Mouse (Mus musculus) kidney, embryonic 15.5 days (tissue): ENCODE data around the gene Myl6b. TPM values are rescaled to one million over a fixed set of nuclear protein-coding genes. Genes with fewer than 3 reads are reported as not detected.

Experiments used
- ATAC-seq: fragments of 200-750 bp; cut with Nextera tagmentation; replicated peaks from 2 replicates; pipeline ENCODE4 v1.8.0; 2017; ENCODE audit warnings: moderate TSS enrichment; ENCODE audit not compliant: low FRiP score
- H3K27ac ChIP-seq: fragments of 300-500 bp; sonication (generic); 2 replicates; pipeline ENCODE4 v1.5.1; 2015; ENCODE audit warnings: mild to moderate bottlenecking, inconsistent platforms
- H3K27me3 ChIP-seq: fragments of 300-500 bp; sonication (generic); 2 replicates; pipeline ENCODE4 v1.6.1; 2015; ENCODE audit warnings: inconsistent platforms
- H3K36me3 ChIP-seq: fragments of 300-500 bp; sonication (generic); 2 replicates; pipeline ENCODE4 v1.6.1; 2015; ENCODE audit warnings: inconsistent platforms
- H3K4me1 ChIP-seq: fragments of 300-500 bp; sonication (generic); 2 replicates; pipeline ENCODE4 v1.6.1; 2015; ENCODE audit warnings: inconsistent platforms
- H3K4me2 ChIP-seq: fragments of 300-500 bp; sonication (generic); 2 replicates; pipeline ENCODE4 v1.6.1; 2015; ENCODE audit warnings: moderate library complexity, mild to moderate bottlenecking, inconsistent platforms
- H3K4me3 ChIP-seq: fragments of 300-500 bp; sonication (generic); replicated peaks from 2 replicates; pipeline ENCODE4 v1.5.1; 2015; ENCODE audit warnings: mild to moderate bottlenecking, inconsistent platforms
- H3K9ac ChIP-seq: fragments of 300-500 bp; sonication (generic); 2 replicates; pipeline ENCODE4 v1.6.1; 2015; ENCODE audit warnings: mild to moderate bottlenecking, inconsistent platforms
- H3K9me3 ChIP-seq: fragments of 300-500 bp; sonication (generic); replicated peaks from 2 replicates; pipeline ENCODE4 v1.6.1; 2016; ENCODE audit warnings: inconsistent platforms
- WGBS: fragments of 180-500 bp; shearing (Covaris S2); methylation state at CpG from one replicate; pipeline ENCODE4 v1.1.7; 2015; ENCODE audit warnings: mixed read lengths; 5-methylcytosine and 5-hydroxymethylcytosine counted together
- polyA plus RNA-seq: library from polyadenylated mRNA; unstranded; fragments of >200 nt; fragmentation: Nextera tagmentation; extraction: Ambion mirVana; gene quantifications from 2 replicates; pipeline ENCODE4 v1.2.1, GENCODE M21; 2015

Gene Myl6b
- polyA plus RNA-seq, 1 experiment from 2014 or later = 4.2 TPM

DNA sequence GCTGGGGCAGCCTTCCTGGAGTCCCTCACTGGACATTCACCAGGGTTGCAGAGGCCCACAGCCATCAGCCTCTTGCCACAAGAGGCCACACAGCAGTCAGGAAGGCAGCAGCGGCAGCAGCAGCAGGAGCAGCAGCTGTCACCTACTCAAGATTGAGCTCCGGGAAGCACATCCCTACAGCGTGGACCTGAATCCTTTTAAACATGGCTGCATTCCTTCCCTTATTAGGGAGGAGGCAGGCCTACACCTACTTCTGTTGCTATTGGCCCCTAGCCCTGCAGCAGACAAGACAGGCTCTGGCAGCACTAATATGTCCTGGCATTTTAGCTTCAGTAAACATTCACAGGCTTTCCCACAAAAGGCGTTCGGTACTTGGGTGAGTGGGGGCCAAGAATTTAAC, 8.3 kb downstream of the Myl6b start:
- 52% methylated on average over 5 of the region's 5 CpGs for WGBS
- no peaks in the 10 kb centered on the region for H3K27me3 ChIP-seq
- no peaks in the 10 kb centered on the region for H3K9me3 ChIP-seq
- H3K36me3 ChIP-seq = peaks cover 67% of the 10 kb centered on the region
- H3K27ac ChIP-seq = peak overlapping the region; percentile 100
- peaks cover 41% of the 10 kb centered on the region for H3K4me1 ChIP-seq
- no peak overlapping the region; the same call in 1 of the 2 replicates for H3K9ac ChIP-seq
- ATAC-seq = no peak
- no peak overlapping the region for H3K4me3 ChIP-seq
- H3K4me2 ChIP-seq = 0 out of 2 replicates have a peak overlapping the region, but pooled peaks have one; percentile 1

DNA sequence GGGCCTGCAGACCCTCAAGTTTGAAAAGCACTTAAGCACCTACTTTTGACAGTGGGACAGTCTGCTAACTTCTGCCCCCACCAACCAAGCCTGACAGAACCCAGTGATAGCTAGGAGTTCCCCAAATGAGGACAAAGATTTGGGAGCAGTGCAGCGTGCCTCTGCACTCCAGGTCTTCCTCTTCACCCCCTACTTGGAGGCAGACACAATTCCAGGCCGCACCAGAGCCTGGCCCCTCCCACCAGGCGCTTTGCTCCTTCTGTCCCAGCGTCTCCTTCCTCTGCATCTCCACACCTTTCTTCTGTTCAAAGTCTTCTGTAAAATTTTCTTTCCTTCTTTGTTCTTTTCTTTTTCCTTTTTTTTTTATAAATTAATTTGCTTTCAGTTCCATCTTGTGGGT, 8.7 kb downstream of the Myl6b start:
- peak overlapping the region; percentile 100 for H3K27ac ChIP-seq
- H3K27me3 ChIP-seq = no peaks in the 10 kb centered on the region
- ATAC-seq = no peak
- no peak overlapping the region for H3K4me3 ChIP-seq
- H3K9ac ChIP-seq = no peak overlapping the region
- H3K4me2 ChIP-seq = no peak overlapping the region
- 69% methylated on average over 4 of the region's 4 CpGs for WGBS
- H3K9me3 ChIP-seq = no peaks in the 10 kb centered on the region
- H3K4me1 ChIP-seq = peaks cover 36% of the 10 kb centered on the region
- H3K36me3 ChIP-seq = peaks cover 70% of the 10 kb centered on the region

DNA sequence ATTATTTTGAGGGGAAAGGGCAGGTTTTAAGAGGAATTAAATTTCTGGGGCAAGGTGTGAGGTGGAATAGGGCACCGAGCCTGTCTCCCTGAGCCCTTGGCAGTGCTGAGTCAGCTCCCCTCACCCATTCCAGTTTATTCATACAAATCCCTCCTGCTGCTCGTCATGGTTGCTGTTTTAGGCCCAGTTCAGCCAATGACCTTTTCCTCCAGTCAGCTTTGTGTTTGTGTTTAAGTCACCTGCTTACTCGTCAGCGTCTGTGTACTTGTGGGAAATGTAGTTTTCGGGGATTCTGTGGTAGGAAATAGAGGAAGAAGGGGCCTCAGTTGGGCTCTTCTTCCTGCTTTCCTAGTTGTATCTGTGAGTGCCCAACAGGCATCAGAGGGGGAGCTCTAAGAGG, 9.1 kb downstream of the Myl6b start:
- H3K27me3 ChIP-seq = no peaks in the 10 kb centered on the region
- H3K4me1 ChIP-seq = peaks cover 32% of the 10 kb centered on the region
- peaks cover 74% of the 10 kb centered on the region for H3K36me3 ChIP-seq
- H3K27ac ChIP-seq = peak overlapping the region; percentile 100; the same call in 1 of the 2 replicates
- H3K9me3 ChIP-seq = no peaks in the 10 kb centered on the region
- no peak overlapping the region for H3K4me3 ChIP-seq
- no peak overlapping the region for H3K9ac ChIP-seq
- H3K4me2 ChIP-seq = no peak overlapping the region
- no peak for ATAC-seq
- WGBS = 56% methylated on average over 5 of the region's 5 CpGs

DNA sequence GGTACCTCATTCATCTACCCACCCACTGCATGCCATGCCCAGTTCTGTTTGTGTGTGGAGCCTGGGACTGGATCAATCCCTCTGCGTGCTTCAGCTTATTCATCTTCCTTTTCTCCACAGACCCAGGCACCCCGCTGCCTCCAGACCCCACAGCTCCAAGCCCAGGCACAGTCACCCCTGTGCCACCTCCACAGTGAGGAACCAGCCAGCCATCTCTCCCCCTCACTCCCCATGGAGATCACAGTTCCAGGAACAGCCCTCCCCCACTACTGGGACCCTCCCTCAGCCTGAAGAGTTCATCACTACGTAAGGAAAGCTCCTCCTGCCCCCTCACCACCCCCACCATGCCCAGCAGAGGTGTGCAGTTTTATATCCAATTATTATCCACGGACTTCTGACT, 9.7 kb downstream of the Myl6b start:
- H3K4me1 ChIP-seq = peaks cover 32% of the 10 kb centered on the region
- no peak overlapping the region for H3K4me2 ChIP-seq
- H3K9ac ChIP-seq = no peak overlapping the region
- H3K27me3 ChIP-seq = no peaks in the 10 kb centered on the region
- no peak for ATAC-seq
- no peak overlapping the region; the same call in 1 of the 2 replicates for H3K27ac ChIP-seq
- H3K4me3 ChIP-seq = no peak overlapping the region
- H3K9me3 ChIP-seq = no peaks in the 10 kb centered on the region
- peaks cover 80% of the 10 kb centered on the region for H3K36me3 ChIP-seq
- WGBS = 82% methylated on average over 4 of the region's 4 CpGs

DNA sequence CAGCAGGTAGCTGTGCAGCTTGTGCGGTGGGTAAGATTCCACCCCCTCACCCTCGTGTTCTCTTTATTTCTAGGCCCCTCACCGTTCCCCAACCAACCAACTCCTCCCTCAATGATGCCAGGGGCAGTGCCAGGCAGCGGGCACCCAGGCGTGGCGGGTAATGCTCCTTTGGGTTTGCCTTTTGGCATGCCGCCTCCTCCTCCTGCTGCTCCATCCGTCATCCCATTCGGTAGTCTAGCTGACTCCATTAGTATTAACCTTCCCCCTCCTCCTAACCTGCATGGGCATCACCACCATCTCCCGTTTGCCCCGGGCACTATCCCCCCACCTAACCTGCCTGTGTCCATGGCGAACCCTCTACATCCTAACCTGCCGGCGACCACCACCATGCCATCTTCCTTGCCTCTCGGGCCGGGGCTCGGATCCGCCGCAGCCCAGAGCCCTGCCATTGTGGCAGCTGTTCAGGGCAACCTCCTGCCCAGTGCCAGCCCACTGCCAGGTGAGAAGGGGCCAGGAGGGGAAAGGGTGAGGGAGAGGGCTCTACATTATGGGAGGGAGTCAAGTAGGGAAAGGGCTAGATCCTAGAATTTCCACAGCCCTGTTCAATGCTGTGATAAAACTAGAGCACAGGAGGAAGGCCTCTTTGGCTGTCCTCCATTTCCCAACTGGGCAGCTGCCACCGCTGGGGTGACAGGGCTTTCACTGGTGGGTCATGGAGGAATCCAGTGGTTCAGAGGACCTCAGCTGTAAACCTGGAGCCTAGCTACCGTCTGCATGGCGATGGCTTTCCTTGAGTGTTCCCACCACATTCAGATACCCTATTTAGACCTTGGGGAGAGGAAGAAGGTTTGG, 10.4 kb downstream of the Myl6b start:
- Histone ChIP-seq H3K9ac (no peak overlapping the region), H3K4me2 (no peak overlapping the region), H3K4me3 (no peak overlapping the region), H3K4me1 (peaks cover 32% of the 10 kb centered on the region), H3K36me3 (peaks cover 87% of the 10 kb centered on the region), H3K9me3 (no peaks in the 10 kb centered on the region), H3K27ac (no peak overlapping the region), H3K27me3 (no peaks in the 10 kb centered on the region)
- 91% methylated on average over 22 of the region's 22 CpGs for WGBS
- no peak for ATAC-seq

DNA sequence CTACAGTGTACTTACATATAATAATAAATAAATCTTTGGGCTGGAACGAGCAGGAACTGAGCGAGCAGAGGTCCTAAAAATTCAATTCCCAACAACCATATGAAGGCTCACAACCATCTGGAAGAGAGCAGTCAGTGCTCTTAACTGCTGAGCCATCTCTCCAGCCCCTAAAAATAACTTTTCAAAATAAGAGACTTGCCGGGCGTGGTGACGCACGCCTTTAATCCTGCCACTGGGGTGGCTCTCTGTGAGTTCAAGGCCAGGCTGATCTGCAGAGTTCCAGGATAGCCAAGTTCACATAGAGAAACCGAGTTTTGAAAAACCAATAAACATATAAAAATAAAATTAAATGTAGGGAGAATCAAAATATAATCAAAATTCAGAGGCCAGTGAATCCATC, 12.1 kb downstream of the Myl6b start:
- Histone ChIP-seq H3K27me3 (no peaks in the 10 kb centered on the region), H3K27ac (no peak overlapping the region), H3K4me1 (peaks cover 18% of the 10 kb centered on the region), H3K36me3 (peaks cover 98% of the 10 kb centered on the region), H3K4me3 (no peak overlapping the region), H3K4me2 (no peak overlapping the region), H3K9ac (no peak overlapping the region), H3K9me3 (no peaks in the 10 kb centered on the region)
- WGBS = 85% methylated on average over 7 of the region's 7 CpGs
- no peak for ATAC-seq

DNA sequence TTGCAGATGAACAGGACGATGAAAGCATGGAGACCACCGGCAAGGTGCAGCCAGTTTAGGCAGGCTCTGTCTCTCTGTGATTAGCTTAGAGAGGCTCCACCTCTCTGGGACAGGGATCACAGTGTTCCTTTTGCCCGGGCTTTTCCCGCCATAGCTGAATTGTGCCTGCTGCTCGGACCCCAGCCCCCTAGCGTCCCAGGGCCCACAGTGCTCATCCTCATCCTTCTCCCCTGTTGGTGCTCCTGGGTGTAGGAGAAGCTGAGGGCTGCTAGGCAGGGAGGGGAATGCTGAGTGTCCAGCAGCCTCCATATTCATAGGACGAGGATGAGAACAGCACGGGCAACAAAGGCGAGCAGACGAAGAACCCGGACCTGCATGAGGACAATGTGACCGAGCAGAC, 24.1 kb downstream of the Myl6b start:
- 81% methylated on average over 12 of the region's 12 CpGs for WGBS
- H3K4me3 ChIP-seq = no peak overlapping the region
- no peaks in the 10 kb centered on the region for H3K9me3 ChIP-seq
- H3K9ac ChIP-seq = no peak overlapping the region
- no peaks in the 10 kb centered on the region for H3K4me1 ChIP-seq
- H3K36me3 ChIP-seq = peaks cover 96% of the 10 kb centered on the region
- H3K4me2 ChIP-seq = no peak overlapping the region
- H3K27ac ChIP-seq = no peak overlapping the region
- ATAC-seq = no peak
- no peaks in the 10 kb centered on the region for H3K27me3 ChIP-seq

DNA sequence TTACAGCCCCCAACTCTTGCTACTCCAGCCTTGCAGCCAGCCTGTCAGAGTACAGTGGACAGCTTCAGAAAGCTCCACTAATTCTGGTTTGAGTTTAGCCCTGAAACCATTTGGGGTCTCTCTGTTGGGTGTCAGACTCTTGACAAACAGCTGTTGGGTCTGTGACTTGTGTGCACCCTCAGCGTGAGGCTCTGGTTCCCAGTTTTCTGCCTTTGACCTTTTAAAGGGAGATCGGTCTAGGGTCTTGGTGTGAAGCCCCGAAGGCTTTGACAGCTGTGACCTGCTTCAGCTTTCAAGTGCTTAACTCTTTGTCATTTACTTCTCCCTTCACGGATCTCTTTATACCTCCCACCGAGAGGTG, 38.2 kb downstream of the Myl6b start:
- 2% methylated on average over 5 of the region's 5 CpGs for WGBS
- Histone ChIP-seq H3K4me2 (peak overlapping the region; percentile 77), H3K27ac (peak overlapping the region; percentile 97; the same call in 1 of the 2 replicates), H3K9ac (peak overlapping the region; percentile 94), H3K27me3 (no peaks in the 10 kb centered on the region), H3K4me1 (peaks cover 21% of the 10 kb centered on the region), H3K4me3 (peak overlapping the region; percentile 95), H3K36me3 (peaks cover 35% of the 10 kb centered on the region), H3K9me3 (no peaks in the 10 kb centered on the region)
- ATAC-seq = no peak

DNA sequence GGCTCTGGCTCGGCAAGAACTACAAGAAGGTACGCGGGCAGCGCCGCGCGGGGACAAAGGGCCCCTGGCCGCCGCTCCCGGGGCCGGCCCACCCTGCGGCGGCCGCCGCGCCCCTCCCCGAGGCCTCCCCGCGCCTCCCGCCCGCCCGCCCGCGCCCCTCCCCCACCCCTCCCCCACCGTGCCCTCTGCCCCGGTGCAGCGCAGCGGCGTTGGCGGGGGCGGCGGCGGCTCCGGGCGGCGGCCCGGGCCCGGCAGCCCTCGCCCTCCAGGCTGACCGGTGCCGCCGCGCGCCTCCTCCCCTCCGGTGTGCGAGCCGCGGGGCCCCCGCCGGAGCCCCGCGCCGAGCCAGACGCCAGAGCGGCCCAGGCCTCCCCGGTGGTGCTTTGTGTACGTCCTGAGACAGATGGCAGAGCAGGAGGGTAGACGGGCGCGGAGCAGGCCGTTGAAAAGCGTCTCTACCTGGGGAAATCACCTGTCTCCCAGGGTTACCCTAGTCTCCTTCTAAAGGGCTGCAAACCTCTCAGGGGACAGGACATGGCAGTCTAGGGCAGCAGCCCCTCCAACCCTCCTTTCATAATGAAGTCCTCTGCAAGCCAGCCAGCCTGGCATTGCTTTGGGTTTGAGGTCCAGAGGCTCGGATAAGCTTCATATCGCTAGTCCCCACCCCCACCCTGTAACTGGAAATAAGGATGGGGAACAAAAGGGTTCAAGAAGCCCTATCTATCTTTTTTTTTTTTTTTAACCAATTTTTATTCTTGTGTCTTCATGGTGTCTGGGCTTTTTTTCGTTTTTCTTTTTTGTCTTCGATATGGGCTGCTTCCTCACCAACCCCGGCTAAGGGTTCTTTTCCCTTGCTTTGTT, 38.8 kb downstream of the Myl6b start:
- Histone ChIP-seq H3K9ac (peak overlapping the region; percentile 94), H3K27ac (peak overlapping the region; percentile 97), H3K4me1 (peaks cover 27% of the 10 kb centered on the region), H3K27me3 (no peaks in the 10 kb centered on the region), H3K4me3 (peak overlapping the region; percentile 95), H3K4me2 (peak overlapping the region; percentile 77), H3K36me3 (peaks cover 29% of the 10 kb centered on the region), H3K9me3 (no peaks in the 10 kb centered on the region)
- 1% methylated on average over 35 of the region's 67 CpGs for WGBS
- peak; percentile 70 for ATAC-seq

DNA sequence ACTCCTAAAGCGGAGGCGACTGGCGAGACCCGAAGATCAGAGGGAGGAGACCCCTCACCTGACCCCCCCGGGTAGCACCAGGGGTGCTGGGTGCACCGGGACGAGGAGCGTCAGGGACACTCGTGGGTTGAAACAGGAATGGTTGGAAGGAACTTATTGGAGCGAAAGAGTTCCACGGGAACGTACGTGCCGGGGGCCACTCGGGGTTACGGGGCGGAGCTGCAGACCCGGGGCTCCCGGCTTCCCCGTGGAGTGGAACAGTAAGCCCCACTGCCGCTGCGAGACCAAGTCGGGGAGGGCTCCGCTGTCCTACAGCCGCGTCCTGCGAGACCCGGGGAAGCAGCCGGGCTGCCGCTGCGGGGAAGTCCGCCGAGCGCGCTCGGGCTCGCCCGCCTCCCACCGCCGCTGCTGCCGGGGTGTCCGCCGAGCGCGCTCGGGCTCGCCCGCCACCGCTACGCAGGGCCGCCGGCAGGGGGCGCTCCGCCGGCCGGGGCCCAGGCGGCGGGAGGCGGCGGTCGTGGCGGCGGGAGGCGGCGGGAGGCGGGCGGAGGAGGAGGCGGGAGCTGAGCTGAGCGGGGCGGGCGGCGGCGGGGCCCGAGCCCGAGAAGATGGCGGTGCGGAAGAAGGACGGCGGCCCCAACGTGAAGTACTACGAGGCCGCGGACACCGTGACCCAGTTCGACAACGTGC, 39.6 kb downstream of the Myl6b start, which contains the start of gene Smarcc2:
TSS of gene Smarcc2 (plus strand) at position 530 of the 690 bp plus-strand sequence.
- under 1% methylated on average over 68 of the region's 86 CpGs for WGBS
- peaks cover 28% of the 10 kb centered on the region for H3K4me1 ChIP-seq
- no peaks in the 10 kb centered on the region for H3K27me3 ChIP-seq
- peak within 1 kb of the TSS; percentile 95 for H3K4me3 ChIP-seq
- H3K27ac ChIP-seq = peak within 1 kb of the TSS; percentile 97
- peak; percentile 85 for ATAC-seq
- H3K36me3 ChIP-seq = peaks cover 21% of the 10 kb centered on the region
- H3K9me3 ChIP-seq = no peaks in the 10 kb centered on the region
- H3K9ac ChIP-seq = peak within 1 kb of the TSS; percentile 94
- peak within 1 kb of the TSS; percentile 77 for H3K4me2 ChIP-seq

DNA sequence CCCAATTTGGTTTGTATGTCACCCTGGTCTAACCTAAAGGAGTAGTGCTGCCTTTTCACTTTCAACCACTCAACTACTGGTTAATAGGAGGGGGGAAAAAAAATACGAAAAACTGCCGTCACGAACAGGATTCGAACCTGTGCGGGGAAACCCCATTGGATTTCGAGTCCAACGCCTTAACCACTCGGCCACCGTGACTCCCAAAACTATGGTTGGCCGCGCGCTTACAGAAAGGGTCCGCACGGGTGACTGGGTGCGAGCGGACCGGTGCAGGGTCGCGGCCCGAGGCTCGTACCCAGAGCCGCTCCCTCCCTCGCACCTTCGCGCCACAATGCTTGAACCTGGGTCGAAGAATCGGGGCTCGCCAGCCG, 40.2 kb downstream of the Myl6b start:
- peaks cover 16% of the 10 kb centered on the region for H3K36me3 ChIP-seq
- peak overlapping the region; percentile 77 for H3K4me2 ChIP-seq
- peaks cover 28% of the 10 kb centered on the region for H3K4me1 ChIP-seq
- ATAC-seq = peak; percentile 69
- no peaks in the 10 kb centered on the region for H3K27me3 ChIP-seq
- peak overlapping the region; percentile 97 for H3K27ac ChIP-seq
- H3K9me3 ChIP-seq = no peaks in the 10 kb centered on the region
- H3K4me3 ChIP-seq = peak overlapping the region; percentile 95
- under 1% methylated on average over 29 of the region's 29 CpGs for WGBS
- H3K9ac ChIP-seq = peak overlapping the region; percentile 94
